Mouse (Mus musculus) erythroblast, embryonic 14.5 days (primary cell): ENCODE measurements around the gene Bcl2.

Source experiments
- GATA1 ChIP-seq: IDR thresholded peaks from 2 replicates; pipeline ENCODE4 v1.6.1; 2012; ENCODE audit warnings: low read length, inconsistent platforms, mixed read lengths
- TAL1 ChIP-seq: IDR thresholded peaks from 3 replicates; pipeline ENCODE4 v1.6.1; 2012; ENCODE audit warnings: low read length, inconsistent platforms, mixed read lengths

DNA sequence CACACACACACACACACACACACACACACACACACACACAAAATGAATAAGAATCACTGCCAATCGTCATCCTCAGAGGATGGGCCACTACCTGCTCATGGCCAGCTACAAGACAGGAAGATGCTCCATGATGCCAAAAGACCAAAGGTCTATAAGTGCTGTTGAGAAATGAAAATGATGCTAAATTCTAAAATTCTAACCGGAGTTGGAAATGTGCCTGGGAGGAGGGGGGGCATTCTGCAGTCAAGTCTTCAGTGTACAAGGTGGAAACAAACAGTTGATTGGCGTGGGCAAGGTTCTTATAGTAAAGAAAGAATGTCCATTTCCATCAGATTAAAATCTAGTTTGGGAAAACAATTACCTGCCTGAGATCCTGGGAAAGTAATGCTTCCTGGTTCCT lies 131.3 kb downstream of the Bcl2 start:
- TF ChIP-seq GATA1 (no peak), TAL1 (no peak)
